Mouse (Mus musculus): ENCODE data around the gene Pi4ka. TPM values are rescaled to one million over a fixed set of nuclear protein-coding genes. Genes with fewer than 3 reads are reported as not detected.

Gene Pi4ka
- total RNA-seq (2017) = 42.2 and 46.0 TPM in 2 replicates

DNA sequence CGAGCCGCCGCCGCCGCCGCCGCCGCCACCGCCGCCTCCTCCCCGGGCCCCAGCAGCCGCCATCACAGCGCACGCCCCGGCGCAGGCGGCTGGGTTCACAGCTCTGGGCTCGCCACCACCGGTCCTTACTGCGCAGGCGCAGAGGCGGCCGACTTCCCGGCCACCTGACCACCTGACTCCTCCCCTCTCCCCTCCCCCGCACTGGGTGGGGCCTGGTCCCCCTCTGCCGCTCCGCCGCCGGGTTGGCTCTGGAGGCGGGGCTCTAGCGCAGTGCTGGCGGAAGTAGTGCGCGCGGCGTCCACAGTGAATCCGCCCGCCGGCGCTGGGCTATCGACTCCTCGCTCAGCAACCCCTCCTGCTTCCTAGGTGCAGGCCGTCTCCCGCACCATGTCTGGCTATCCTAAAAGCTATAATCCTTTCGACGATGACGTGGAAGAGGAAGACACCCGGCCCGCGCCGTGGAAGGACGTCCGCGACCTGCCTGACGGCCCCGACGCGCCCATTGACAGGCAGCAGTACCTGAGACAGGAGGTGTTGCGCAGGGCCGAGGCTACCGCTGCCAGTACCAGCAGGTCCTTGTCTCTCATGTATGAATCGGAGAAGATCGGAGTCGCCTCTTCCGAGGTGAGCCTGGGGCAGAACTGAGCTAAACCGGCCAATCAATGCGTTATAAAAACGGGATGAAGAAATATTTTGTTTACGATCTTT is at the start of gene Pi4ka, which contains the start of gene Snap29:
Gene Pi4ka (minus strand): TSS at position 579 of the 708 bp plus-strand sequence.
Gene Snap29 (plus strand): TSS at position 251 of the 708 bp plus-strand sequence.
- peak; percentile 97 for ATAC-seq (replicated peaks in 1 of 2; ENCODE audit: insufficient read depth in 1 of 2, low FRiP score in 2 of 2, low TSS enrichment in 1 of 2, low read depth in 1 of 2, poor library complexity in 2 of 2, severe bottlenecking in 2 of 2)

DNA sequence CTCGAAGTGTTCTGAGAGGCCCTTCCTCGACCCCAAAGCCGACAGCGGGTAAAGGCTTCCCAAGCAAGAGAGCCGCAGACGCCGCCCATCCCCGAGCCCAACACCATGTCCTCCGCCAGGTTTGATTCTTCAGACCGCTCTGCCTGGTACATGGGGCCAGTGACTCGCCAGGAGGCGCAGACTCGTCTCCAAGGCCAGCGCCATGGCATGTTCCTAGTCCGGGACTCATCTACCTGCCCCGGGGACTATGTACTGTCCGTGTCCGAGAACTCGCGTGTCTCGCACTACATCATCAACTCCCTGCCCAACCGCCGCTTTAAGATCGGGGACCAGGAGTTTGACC is 46.2 kb upstream of the Pi4ka start:
- peak; percentile 13 to 18; a peak in 2 of 4 replicates for ATAC-seq (replicated peaks in 1 of 2; ENCODE audit: insufficient read depth in 1 of 2, low FRiP score in 2 of 2, low TSS enrichment in 1 of 2, low read depth in 1 of 2, poor library complexity in 2 of 2, severe bottlenecking in 2 of 2)

DNA sequence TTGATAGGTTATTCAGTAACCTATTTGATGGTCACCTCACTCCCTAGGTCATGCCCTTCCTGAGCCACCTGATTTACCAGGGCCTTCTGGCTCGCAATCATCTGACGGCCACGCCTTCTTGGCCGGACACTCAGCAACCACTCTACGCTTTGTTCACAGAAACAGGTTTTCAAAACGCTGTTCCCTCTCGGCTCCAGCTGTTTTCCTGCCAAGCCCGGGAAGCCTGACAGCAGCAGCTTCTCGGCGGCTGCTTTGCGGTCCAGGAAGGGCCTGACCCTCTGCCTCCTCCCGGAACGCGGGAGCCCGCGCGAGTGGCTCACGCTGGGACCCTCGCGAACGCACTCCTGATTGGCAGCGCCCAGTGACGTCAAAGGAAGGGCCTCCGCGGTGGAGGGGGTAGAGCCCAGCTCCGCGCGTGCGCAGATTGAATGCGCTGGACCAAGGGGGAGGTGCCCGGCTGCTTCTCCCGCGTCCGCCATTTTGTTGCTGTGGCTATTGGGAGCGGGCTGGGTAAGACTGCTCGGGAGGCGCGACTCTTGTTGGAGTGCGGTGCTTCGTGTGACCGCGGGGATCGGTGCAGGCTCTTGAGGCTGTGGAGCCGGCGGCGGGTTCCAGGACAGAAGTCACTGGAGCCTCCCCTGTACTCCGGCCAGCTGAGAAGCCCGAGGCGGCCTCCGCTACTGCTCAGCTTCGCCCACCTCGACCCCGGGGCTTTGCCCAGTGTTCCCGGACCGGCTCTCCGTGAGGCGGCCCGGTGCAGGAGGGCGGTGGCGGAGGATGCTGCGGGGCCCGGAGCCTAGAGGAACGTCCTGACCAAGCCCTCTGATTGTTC is 45.6 kb upstream of the Pi4ka start, which contains the start of gene Crkl:
Gene Crkl (plus strand): TSS at position 447 of the 832 bp plus-strand sequence.
- peak; percentile 91 to 94 for ATAC-seq (replicated peaks in 1 of 2; ENCODE audit: insufficient read depth in 1 of 2, low FRiP score in 2 of 2, low TSS enrichment in 1 of 2, low read depth in 1 of 2, poor library complexity in 2 of 2, severe bottlenecking in 2 of 2)

DNA sequence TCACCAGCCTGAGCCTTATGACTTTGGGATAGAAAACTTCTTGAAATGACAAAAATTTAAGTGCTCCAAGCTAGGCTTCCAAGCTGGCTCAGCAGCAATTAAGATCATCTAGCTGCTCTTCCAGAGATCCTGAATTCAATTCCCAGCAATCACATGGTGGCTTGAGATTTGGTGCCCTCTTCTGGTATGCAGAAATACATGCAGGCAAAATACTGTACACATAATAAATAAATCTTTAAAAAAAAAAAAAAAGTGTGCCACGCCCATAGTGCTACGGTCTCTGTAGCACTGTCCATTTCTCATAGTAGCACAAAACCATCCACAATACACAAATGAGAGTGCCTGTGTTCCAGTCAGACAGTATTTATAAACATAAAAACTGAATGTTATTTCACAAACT is 26.5 kb upstream of the Pi4ka start:
- 0 out of 4 replicates have a peak, but pooled peaks of 1 of the 2 experiments have one; percentile 37 for ATAC-seq (replicated peaks in 1 of 2; ENCODE audit: insufficient read depth in 1 of 2, low FRiP score in 2 of 2, low TSS enrichment in 1 of 2, low read depth in 1 of 2, poor library complexity in 2 of 2, severe bottlenecking in 2 of 2)

DNA sequence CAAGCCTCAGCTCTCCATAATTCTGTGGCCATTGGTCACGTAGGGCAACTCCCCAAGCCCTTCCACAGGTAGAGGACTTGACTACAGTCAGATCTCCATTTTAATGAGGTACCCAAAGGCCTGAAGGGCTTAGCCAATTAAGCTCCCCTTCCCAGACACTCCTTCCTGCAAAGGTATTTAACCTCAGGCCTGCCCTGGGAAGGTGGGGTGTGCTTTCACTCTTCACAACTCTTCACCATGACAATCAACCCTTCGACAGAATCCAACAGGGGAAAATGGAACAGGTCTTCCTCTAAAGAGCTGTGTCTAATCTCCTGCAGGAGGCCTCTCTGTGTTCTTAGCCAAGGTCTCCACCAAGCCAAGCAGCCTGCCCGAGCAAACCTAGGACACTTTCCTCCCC is 16.9 kb upstream of the Pi4ka start:
- no peak for ATAC-seq (replicated peaks in 1 of 2; ENCODE audit: insufficient read depth in 1 of 2, low FRiP score in 2 of 2, low TSS enrichment in 1 of 2, low read depth in 1 of 2, poor library complexity in 2 of 2, severe bottlenecking in 2 of 2)

DNA sequence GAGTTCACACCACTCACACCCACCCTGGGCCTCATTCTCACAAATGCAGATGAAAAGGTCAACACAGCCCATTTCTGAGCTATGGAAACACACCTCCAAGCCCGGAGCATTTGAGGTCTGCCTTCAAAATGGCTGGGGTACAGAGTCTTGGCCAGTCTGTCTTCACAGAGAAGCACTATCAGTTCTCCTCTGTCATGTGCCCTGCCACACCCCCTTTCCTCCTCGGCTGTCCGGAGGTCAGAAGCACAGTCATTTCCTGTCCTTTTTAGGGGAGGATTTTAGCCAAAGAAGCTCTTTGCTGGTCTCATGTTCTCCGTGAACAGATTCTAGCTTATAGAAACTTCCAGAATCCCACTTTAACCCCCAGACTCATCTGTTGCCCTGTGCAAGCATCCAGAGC is 4.1 kb upstream of the Pi4ka start:
- no peak for ATAC-seq (replicated peaks in 1 of 2; ENCODE audit: insufficient read depth in 1 of 2, low FRiP score in 2 of 2, low TSS enrichment in 1 of 2, low read depth in 1 of 2, poor library complexity in 2 of 2, severe bottlenecking in 2 of 2)

DNA sequence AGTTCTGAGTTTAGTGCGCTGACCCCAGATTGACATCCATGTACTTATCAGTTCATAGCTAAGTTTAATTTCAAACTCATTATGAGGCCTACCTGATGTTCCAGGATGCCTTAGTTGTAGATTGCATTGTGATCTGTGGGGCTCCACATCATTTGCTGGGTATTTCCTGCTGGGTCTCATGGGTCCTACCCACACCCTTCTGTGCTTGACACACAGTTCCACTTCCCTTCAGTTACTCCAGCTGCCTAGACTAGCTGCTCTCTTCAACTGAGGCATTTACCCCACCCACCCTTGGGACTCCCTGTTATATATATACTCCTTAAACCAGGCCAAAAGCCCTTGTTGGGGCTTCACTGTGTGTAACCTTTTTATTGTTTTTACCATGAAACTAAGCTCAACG is 2.9 kb upstream of the Pi4ka start:
- no peak for ATAC-seq (replicated peaks in 1 of 2; ENCODE audit: insufficient read depth in 1 of 2, low FRiP score in 2 of 2, low TSS enrichment in 1 of 2, low read depth in 1 of 2, poor library complexity in 2 of 2, severe bottlenecking in 2 of 2)

DNA sequence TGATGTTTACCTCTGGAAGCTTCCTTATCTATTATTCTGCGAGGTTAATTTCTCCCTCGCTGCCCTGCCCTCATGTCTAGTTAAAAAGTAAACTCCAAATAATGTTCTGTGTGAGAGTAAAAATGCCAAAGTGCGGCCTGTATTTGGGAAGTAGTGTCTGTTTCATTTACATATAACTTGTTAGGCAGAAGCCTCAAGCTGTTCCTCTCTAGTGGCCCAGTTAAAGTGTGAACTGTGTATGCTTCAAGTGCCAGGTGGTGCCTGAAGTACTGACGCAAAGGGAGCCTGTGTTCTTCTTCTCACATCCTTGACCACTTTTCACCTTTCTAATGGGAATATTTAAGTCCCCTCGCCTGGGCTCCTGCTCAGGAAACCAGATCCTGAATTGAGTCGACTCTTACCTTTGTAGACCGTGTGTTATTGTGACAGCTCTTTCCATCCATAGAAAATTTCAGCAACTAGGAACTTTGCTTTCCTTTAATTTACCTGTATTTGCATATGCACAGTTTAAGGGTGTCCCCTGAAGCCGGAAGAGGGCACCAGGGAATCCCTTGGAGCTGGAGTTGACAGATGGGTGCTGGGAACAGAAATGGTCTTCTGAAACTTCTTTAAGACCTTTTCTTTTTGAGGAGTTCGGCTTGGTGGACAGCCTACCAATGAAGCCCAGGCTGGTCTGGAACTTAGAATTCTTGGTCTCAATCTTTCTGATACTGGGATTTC is 558 bp upstream of the Pi4ka start:
- ATAC-seq (replicated peaks in 1 of 2; ENCODE audit: insufficient read depth in 1 of 2, low FRiP score in 2 of 2, low TSS enrichment in 1 of 2, low read depth in 1 of 2, poor library complexity in 2 of 2, severe bottlenecking in 2 of 2) = no peak

DNA sequence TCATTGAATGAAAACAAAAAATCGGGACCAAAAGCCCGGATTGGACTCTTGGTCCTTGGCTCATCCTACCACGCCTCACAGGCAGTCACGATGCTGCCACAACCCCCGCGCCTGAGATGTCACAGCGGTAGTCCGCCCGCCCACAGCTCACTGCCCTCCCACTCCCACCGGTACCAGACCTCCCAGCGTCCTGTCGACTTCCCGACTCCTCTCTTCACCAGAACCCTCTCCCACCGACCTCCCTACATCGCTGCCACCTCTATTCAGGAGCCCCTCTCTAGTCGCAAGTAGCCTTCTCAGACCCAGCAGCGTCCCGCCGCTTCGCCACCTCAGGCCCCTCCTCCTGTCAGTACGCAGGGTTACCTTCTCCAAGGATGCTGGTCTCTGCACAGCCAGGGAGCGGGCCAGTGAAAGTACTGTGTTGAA is 830 bp downstream of the Pi4ka start:
- peak; percentile 24 to 46; a peak in 3 of 4 replicates for ATAC-seq (replicated peaks in 1 of 2; ENCODE audit: insufficient read depth in 1 of 2, low FRiP score in 2 of 2, low TSS enrichment in 1 of 2, low read depth in 1 of 2, poor library complexity in 2 of 2, severe bottlenecking in 2 of 2)

DNA sequence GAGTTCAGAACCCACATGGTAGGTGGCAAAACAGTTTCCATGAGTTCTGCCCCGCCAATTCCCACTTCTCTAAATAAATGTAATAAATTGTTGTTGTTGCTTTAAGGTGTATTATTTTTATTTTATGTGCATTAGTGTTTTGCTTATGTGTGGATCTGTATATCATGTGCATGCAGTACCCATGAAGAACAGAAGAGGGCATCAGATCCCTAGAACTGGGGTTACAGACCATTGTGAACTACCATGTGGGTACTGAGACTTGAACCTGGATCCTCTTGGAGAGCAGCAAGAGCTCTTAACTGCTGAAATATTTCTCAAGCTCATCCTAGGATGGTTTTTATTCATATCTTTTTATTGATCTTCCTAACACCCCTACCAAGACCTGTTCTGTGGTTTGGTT is 3.3 kb downstream of the Pi4ka start:
- no peak; a peak in 1 of 4 replicates for ATAC-seq (replicated peaks in 1 of 2; ENCODE audit: insufficient read depth in 1 of 2, low FRiP score in 2 of 2, low TSS enrichment in 1 of 2, low read depth in 1 of 2, poor library complexity in 2 of 2, severe bottlenecking in 2 of 2)

DNA sequence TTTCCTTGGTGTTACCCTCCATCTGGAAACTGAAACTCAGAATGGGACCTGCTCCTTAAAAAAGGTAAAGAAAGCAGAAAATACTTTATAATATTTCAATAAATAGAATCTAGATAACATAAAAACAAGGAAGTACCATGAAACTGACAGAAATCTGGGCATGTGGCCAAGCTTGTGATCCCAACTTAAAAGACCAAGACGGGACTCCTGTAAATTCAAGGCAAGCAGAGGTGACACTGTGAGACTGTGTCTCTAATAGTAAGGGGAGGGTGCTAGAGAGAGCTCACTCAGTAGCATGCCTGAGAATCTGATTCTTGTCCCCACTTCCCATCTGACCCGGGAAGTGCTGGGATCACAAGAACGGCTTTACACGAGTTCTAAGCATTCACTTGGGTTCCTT is 13.3 kb downstream of the Pi4ka start:
- no peak for ATAC-seq (replicated peaks in 1 of 2; ENCODE audit: insufficient read depth in 1 of 2, low FRiP score in 2 of 2, low TSS enrichment in 1 of 2, low read depth in 1 of 2, poor library complexity in 2 of 2, severe bottlenecking in 2 of 2)

DNA sequence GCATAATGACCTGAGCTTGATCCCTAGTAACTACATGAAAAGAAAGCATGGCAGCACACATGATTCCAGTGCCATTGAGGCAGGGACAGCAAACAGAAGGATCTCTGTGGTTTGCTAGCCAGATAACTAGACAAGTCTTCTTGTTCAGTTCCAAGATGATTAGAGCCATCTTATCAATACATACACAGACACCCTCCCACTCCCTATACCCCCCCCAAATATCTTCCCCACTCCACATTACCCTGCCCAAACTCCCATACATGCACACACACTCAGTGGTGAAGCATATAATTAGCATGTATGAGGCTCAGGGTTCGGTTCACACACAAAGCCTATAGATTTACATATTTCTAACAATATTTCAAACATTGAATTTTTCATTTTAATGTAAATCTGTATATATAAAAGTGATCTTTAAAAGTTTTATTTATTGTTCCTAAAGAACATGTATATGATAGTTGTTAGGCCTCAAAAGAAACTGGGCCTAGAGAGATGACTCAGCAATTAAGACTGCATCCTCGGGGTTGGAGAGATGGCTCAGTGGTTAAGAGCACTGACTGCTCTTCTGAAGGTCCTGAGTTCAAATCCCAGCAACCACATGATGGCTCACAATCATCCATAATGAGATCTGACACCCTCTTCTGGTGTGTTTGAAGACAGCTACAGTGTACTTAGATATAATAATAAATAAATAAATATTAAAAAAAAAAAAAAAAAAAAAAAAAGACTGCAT is 22.4 kb downstream of the Pi4ka start:
- no peak for ATAC-seq (replicated peaks in 1 of 2; ENCODE audit: insufficient read depth in 1 of 2, low FRiP score in 2 of 2, low TSS enrichment in 1 of 2, low read depth in 1 of 2, poor library complexity in 2 of 2, severe bottlenecking in 2 of 2)

DNA sequence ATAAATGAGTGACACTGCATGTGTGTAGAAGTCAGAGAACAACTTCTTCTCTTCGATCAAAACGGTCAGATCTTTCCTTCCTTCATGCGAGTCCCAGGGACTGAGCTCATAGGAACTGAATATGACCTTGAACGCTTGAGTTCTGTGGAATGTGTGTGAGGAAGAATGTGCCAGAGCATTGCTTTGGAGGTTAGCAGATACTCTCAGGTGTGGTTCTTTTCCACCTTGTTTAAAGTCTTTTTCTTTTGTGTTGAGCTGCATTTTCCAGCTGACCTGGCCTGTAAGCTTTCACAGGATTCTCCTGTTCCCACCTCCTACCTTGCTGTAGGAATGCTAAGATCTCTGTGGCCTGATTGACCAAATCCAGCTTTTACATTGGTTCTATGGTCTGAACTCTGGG is 23.8 kb downstream of the Pi4ka start:
- no peak for ATAC-seq (replicated peaks in 1 of 2; ENCODE audit: insufficient read depth in 1 of 2, low FRiP score in 2 of 2, low TSS enrichment in 1 of 2, low read depth in 1 of 2, poor library complexity in 2 of 2, severe bottlenecking in 2 of 2)

DNA sequence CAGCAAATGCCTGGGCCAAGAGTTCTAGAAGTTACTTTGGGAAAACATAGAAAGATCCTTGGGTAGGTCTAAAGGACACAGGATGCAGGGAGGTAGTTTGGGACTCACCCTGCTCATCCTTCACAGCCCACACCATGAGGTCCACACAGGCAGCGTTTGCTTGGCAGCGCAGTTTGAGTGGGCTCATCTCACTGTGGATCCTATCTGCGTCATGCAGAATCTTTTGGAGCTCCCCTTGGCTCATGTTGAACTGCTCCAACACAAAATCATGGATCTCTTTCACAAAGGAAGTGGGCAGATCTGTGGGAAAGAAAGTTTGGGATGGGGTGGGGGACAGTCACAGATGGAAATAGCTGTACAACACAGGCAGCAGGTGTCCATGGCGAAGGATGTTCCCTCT is 47.3 kb downstream of the Pi4ka start:
- no peak for ATAC-seq (replicated peaks in 1 of 2; ENCODE audit: insufficient read depth in 1 of 2, low FRiP score in 2 of 2, low TSS enrichment in 1 of 2, low read depth in 1 of 2, poor library complexity in 2 of 2, severe bottlenecking in 2 of 2)

DNA sequence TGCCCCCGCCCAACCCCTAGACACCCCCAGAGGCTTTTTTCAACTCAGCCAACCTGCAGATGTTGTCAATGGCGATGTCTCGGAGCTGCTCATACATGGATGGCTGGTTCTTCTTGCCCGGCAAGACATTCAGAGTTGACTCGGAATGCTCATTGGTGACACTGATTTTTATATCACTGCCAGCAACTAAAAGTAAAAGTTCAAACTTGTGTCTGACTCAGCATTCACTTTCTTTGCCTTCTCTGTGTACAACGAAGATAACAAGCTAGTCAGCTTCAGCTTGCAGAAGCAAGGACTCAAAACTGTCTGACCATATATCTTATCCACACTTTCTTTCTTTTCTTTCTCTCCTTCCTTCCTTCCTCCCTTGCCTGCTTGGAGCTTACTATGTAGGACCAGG is 50.1 kb downstream of the Pi4ka start:
- no peak for ATAC-seq (replicated peaks in 1 of 2; ENCODE audit: insufficient read depth in 1 of 2, low FRiP score in 2 of 2, low TSS enrichment in 1 of 2, low read depth in 1 of 2, poor library complexity in 2 of 2, severe bottlenecking in 2 of 2)

DNA sequence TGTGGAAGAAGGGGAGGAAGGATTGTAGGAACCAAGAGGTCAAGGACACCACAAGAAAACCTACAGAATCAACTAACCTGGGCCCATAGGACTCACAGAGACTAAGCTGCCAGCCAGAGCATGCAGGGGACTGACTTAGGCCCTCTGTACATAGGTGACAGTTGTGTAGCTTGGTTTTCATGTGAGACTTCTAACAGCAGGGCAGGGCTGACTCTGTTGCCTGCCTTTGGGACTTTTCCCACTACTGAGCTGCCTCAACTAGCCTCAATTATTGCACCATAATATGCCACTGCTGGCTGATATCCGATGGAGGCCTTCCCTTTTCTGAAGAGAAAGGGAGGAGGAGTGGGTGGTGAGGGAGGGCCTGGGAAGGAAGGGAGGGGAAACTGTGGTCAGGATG is 59.3 kb downstream of the Pi4ka start:
- no peak for ATAC-seq (replicated peaks in 1 of 2; ENCODE audit: insufficient read depth in 1 of 2, low FRiP score in 2 of 2, low TSS enrichment in 1 of 2, low read depth in 1 of 2, poor library complexity in 2 of 2, severe bottlenecking in 2 of 2)

DNA sequence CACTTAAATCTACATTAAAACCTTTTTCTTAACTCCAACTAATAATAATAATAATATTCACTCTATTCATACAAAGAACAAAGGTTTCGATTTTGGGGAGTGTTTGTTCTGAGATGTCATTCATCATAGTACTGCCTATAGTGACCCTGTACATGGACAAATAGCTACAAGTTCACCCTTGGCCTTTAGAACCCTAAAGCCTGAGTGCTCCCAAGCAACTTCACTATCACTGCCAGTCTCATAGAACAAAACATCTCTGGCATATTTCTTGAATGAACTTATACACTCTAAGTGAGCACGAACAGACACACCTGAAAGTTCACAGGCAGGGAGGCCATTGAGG is 60.3 kb downstream of the Pi4ka start:
- ATAC-seq (replicated peaks in 1 of 2; ENCODE audit: insufficient read depth in 1 of 2, low FRiP score in 2 of 2, low TSS enrichment in 1 of 2, low read depth in 1 of 2, poor library complexity in 2 of 2, severe bottlenecking in 2 of 2) = no peak

Measured in hematopoietic stem cell, adult 5-6 weeks (primary cell).